Mouse (Mus musculus): ENCODE measurements around the gene Rhox6. TPM values are rescaled to one million over a fixed set of nuclear protein-coding genes. Genes with fewer than 3 reads are reported as not detected.
"Not testable (repeated sequence)": the region's sequence is repeated elsewhere in the genome, so short reads cannot be mapped to it uniquely, and the experiment has no call there.

The Rhox6 gene
- not detected for total RNA-seq (2021)
- long read RNA-seq, experiment 1: 0 reads
- long read RNA-seq, experiment 2: 0 reads

DNA sequence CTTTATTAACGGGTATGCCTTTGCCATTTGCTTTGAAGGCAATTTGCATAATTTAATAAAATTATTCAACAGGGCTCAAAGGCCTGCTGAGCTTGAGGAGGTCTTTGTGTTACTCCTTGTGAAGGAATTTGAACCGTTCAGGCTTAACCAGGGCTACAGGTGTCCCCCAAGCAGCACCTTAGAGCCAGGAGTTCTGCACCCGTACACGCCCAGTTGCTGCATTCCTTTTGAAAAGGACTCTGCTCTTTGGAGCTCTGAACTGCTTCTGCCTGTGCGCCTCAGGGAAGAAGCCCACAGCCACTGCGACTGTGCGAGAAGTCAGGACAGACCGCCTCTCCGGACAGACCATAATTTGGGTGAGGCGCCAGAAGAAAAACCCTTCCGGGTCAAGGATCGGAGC lies at the start of gene Rhox6:
TSS of gene Rhox6 (plus strand) at position 301 of the 400 bp plus-strand sequence.
- not testable (repeated sequence) for DNase-seq (ENCODE audit: low spot score in 2 of 2)

DNA sequence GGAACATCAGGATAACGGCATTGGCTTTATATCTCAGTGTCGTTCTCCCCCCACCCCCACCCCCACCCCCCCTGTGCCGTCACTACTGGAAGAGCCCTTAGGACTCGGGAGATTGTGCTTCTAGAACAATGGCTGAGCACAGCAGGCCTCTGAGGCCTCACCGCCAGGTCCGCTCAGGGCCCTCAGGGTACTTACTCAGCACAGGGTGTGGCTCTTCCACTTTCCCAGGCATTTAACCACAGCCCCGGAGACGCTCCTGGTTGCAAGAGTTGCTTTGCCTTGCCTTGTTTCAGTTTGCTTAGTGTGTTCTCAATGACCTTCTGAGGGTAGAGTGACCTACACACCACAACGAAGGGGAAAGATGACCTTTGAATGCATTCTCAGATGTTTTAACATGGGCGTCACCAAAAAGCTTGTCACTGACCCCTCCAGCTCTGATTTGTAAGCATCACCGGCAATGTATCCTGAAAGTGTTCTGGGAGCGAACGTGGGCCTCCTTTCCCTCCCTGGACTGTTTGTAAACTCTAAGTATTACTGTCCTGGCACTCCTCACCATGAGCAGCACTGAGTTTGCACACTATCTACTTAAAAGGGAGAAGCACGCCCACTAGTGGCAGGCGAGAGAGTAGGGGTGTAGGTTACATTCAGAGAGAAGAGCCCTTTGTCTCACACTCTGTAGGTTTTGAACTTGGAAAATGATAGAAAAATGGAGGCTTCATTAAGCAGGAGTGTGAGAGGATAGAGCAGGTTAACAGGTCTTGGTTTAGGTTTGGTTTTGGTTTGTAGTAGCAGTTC lies 19.2 kb upstream of the Rhox6 start:
- DNase-seq (ENCODE audit: low spot score in 2 of 2): no peak

DNA sequence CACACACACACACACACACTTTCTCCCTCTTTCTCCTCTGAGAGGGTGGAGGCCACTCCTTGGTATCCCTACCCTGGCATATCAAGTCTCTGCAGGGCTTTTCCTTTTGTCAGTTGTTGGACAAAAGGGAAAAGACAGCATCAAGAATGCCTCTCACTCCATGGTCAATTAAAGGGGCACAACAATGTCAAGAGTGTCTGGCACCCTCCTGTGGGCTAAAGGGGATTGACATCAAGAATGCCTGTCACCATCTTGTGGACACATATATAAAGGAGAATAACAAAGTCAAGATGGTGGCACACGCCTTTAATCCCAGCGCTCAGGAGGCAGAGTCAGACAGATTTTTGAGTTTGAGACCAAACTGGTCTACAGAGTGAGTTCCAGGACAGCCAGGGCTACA lies 17.3 kb upstream of the Rhox6 start:
- DNase-seq (ENCODE audit: low spot score in 2 of 2): no peak

DNA sequence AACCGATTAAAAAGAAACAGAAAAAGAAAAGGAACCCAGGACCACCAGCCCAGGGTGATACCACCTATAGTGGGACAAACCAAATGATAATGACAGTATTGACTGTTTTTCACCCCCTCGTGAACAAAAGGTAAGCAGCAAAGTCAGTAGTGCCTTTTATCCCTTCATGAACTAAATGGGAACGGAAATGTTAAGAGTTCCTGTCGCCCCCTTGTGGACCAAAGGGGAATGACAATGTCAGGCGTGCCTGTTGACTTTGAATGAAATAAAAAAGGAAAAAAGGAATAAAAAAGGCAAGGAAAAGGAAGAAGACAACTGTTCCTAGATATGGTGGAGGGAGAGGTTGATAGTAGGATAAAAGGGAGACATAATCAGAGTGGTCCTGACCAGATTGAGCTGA lies 15.5 kb upstream of the Rhox6 start:
- peak in 1 of 2 experiments; percentile 10 for DNase-seq (ENCODE audit: low spot score in 2 of 2)

DNA sequence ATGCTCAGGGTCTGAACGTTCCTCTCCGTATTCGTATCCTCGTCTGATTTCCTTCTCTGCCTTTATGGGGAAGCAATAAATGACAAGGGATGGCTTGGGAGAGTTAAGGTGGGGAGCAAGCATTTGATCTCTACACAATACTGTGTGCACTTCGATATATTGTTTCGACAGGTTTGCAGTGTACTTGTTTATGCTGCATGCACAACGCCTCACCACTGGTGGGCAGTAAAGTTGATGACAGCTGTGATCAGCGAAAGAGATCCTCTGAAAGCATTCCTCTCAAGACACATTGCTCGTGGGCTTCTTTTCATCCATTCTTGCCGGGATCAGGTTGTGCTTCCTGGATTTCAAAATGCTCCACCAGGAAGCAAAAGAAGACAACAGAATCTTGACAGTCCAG lies 11.0 kb upstream of the Rhox6 start:
- no peak for DNase-seq (ENCODE audit: low spot score in 2 of 2)

DNA sequence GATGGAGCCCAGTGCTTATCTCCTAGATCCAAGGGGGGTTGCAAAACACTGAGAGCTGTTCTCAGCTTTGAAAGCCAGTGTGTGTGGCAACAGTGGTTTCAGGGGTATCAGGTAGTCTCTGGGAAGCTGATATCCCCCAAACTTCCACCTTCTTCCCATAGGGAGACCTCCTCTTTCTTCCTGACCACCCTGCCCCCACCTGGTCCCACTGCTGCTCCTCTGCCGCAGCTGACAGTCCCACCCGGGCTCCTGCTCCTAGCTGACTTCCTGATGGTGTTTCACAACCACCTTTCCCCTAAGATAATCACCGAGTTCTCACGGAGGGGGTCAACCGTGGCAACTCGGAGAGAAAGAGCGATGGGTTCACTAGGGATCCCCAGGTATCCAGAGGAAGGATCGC lies 4.7 kb downstream of the Rhox6 start, which contains the start of gene Rhox7a:
TSS of gene Rhox7a (plus strand) at position 301 of the 400 bp plus-strand sequence.
- not testable (repeated sequence) for DNase-seq (ENCODE audit: low spot score in 2 of 2)

DNA sequence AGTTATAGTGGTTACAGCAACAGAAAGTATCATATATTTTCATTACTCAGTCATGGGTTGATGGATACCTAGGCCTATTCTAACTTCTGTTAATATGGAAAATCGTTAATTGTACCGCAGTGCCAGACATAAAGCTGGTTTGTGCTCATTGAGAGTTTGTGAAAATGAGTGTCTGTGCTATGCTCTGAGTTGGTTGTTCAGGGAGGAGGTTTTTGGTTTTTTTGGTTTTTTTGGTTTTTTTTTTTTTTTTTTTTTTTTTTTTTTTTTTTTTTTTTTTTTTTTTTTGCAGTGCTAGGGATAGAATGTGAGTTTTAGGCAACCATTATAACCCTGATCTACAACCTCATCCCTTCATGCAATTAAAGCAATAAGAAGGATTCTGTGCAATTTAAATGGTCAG lies 44.9 kb downstream of the Rhox6 start:
- DNase-seq (ENCODE audit: low spot score in 2 of 2): no peak

DNA sequence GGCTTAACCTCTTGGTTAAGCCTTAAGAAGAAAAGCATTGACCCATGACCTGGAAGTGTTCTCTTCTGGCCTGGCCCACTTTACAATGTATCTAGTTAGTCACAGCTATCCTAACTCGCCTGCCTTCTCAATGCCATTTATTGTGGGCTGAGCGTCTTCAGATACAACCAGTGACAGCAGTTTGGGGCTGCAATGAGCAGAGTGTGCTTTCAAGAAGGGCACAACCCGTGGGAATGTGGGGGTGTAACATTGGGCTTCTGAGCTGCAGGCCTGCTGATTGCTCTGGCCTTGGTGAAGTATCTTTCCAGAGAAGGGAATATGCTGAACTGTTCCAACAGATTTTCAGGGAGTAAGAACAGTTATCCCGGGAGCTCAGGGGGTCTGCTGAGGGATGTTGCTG lies 52.1 kb downstream of the Rhox6 start, which contains the start of gene Rhox8:
TSS of gene Rhox8 (minus strand) at position 101 of the 400 bp plus-strand sequence.
- no peak for DNase-seq (ENCODE audit: low spot score in 2 of 2)

Other genes starting within 250 kb of the Rhox6 start
- not detected for gene Rhox3f, start 245.9 kb upstream of the Rhox6 start, total RNA-seq (2021)
- not detected for gene Rhox4f, start 219.2 kb upstream of the Rhox6 start, total RNA-seq (2021)
- not detected for gene Rhox3g, start 198.3 kb upstream of the Rhox6 start, total RNA-seq (2021)
- gene Rhox2g, start 183.4 kb upstream of the Rhox6 start, total RNA-seq (2021): not detected
- gene Rhox4g, start 175.6 kb upstream of the Rhox6 start, total RNA-seq (2021): not detected
- under 1 TPM; 0.29 to 0.36 TPM for gene Rhox3h, start 158.1 kb upstream of the Rhox6 start, total RNA-seq (2021)
- not detected for gene Rhox2h, start 153.6 kb upstream of the Rhox6 start, total RNA-seq (2021)
- not detected for gene Rhox5, start 22.1 kb upstream of the Rhox6 start, total RNA-seq (2021)
- not detected for gene Rhox7a, start 4.8 kb downstream of the Rhox6 start, total RNA-seq (2021)
- not detected for gene Rhox8, start 52.0 kb downstream of the Rhox6 start, total RNA-seq (2021)
- gene Rhox7b, start 70.3 kb downstream of the Rhox6 start, total RNA-seq (2021): not detected
- not detected for gene Rhox9, start 74.9 kb downstream of the Rhox6 start, total RNA-seq (2021)
- not detected for gene Btg1-ps1, start 191.9 kb downstream of the Rhox6 start, total RNA-seq (2021)
- not detected for gene Btg1-ps2, start 216.2 kb downstream of the Rhox6 start, total RNA-seq (2021)
- not detected for gene Rhox10, start 239.6 kb downstream of the Rhox6 start, total RNA-seq (2021)